Mouse (Mus musculus) right cerebral cortex, adult 2 months (tissue): ENCODE measurements around the gene Apol10b.
"Not testable (repeated sequence)": the region's sequence is repeated elsewhere in the genome, so short reads cannot be mapped to it uniquely, and the experiment has no call there.

Experiments
- DNase-seq, 2 experiments: peaks; one replicate each; pipeline ENCODE4 v3.0.0; 2021 to 2022; ENCODE audit warnings: low spot score in 2 of 2

Gene Apol10b

DNA sequence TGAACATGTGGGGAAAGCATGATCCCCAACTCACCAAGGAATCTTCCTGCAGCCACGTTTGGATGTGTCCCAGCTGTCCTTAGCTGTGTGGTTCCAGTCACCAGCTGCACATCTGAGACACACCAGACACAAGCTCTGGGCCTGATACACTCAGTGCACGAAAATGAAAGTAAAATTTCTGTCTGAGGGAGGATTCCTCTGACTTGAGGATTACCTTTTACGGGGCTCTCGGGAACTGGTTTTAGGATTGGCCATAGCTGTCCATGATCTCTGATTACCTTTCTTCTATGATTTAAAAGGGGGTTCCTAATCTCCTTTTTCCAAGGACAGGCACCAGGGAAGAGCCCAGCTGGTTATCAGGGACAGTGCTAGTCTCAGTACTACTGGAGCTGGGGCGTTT, at the start of gene Apol10b:
Gene Apol10b (minus strand): TSS at position 165 of the 400 bp plus-strand sequence.
- no peak for DNase-seq

- not testable (repeated sequence) for DNase-seq
These were observed 47.3 kb upstream of the Apol10b start, which contains the start of gene Apol11b for GRCm38 (mm10) chr15:77643176-77643575. Gene Apol11b (minus strand): TSS chr15:77643286.

GRCm38 (mm10) chr15:77629822-77630221, 33.9 kb upstream of the Apol10b start:
- DNase-seq = not testable (repeated sequence)

DNA sequence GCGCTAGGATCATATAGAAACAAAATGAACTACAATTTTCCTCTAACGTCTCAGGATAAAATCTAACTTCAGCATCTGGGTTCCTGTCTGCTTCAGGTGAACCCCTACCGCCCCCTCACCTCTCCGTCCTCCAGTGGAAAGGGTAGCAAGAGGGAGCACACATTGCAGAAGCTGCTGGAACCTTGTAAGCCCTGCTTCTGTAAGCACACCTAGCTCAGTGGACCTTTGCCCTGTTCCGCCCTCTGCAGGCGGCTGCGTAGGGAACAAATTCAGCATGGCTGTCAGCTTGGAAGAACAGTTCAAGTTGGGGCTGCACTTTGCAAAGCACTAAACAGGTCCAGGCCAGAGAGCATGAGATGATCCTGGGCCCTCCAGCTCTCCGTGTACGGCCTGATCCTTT, 32.7 kb upstream of the Apol10b start:
- DNase-seq = not testable (repeated sequence)

DNA sequence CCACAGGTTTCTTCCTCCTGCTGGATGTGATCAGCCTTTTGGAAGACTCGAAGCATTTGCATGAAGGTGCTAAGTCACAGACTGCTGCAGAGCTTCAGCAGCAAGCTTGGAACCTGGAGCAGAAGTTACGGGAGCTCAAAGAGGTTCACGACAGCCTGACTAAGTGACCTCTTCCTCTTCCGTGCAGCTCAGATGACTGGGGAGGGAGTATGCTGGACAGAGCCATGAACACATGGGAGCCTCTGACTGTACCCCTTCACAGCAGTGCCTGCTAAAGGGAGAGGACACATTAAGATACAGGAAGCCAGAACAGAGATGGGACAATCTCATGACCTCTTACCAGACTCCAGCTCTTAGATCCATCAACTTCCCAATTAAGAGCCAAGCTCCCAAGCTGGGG, 30.5 kb upstream of the Apol10b start:
- not testable (repeated sequence) for DNase-seq

GRCm38 (mm10) chr15:77624710-77625109, 28.8 kb upstream of the Apol10b start:
- no peak for DNase-seq

DNA sequence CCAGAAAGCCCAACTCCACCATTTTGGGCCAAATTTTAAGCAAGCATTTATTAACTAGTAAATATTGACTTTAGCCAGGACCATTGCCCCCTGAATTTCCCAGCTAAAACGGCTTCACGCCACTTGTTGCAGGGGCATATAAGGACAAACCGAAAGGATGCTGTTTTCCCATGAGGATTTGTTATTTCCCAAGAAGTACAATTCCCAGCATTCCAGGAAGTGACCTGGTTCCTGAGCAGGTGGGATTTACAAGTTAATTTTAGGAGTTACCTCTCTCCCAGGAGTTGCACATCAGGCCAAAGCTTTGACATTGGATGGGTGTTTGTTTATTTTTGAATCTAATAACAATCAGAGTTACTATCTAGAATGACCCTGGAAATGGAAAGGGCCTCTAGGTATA, 10.1 kb upstream of the Apol10b start:
- DNase-seq = no peak

GRCm38 (mm10) chr15:77598958-77599357, 3.0 kb upstream of the Apol10b start, which contains the start of gene Gm36245:
Gene Gm36245 (plus strand): TSS chr15:77599258.
- DNase-seq = no peak

- no peak for DNase-seq
These were observed 2.5 kb upstream of the Apol10b start for GRCm38 (mm10) chr15:77598429-77598828.

DNA sequence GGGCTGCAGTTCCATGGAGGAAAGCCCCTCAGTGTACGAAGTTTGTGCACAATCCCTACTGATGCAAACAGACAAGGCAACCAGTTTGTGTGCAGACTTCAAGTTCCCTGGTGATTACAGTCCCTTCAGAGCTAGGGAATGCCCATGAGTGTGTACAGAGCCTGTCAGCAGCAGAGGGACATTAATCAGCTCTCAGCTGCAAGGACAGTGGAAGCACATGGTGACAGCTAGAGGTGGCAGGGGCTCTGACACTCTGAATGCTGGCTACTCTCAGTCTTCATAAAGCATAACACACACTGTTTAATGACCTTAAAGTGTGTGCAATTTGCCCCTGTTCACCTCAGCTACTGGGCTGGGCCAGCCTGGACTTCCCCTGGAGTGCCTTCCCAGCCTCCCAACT, 2.4 kb downstream of the Apol10b start:
- DNase-seq = no peak

DNA sequence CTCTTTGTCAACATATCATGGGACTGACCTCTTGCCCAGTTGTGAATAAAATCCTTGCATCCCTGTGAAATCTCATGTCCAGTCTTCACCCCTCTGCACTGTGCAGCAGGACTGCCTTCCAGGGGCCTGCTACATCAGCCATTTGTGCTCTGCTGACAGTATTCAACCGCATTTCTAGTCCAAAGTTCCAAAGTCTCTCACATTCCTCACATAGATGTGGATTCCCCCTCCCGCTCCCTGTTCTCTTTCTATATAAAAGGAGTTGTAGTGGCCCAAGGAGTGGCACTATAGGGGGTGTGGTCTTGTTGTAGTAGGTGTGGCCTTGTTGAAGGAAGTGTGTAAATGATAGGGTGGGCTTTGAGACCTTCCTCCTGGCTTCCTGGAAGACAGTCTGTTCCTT, 5.0 kb downstream of the Apol10b start:
- DNase-seq = no peak

DNA sequence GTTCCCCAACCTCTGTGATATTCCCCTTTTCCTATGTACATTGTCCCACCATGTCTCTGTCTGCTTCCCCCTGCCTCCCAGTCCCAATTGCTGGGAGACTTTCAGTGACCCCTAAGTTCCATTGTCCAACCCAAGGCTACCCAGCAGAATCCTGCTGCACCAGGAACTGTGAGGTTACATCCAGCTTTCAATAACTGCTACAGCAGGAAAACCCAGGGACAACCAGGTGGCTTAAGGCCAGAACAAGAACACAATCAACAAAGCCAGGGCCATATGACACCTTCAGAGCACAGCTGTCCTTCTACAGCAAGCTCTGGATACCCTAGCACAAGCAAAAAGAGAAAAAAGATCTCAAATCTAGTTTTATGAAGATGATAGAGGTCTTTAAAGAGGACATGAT, 6.9 kb downstream of the Apol10b start:
- no peak for DNase-seq

GRCm38 (mm10) chr15:77587026-77587425, 8.9 kb downstream of the Apol10b start:
- DNase-seq = no peak

- DNase-seq = peak; percentile 4 to 13
These were observed 14.2 kb downstream of the Apol10b start for GRCm38 (mm10) chr15:77581681-77582080.

DNA sequence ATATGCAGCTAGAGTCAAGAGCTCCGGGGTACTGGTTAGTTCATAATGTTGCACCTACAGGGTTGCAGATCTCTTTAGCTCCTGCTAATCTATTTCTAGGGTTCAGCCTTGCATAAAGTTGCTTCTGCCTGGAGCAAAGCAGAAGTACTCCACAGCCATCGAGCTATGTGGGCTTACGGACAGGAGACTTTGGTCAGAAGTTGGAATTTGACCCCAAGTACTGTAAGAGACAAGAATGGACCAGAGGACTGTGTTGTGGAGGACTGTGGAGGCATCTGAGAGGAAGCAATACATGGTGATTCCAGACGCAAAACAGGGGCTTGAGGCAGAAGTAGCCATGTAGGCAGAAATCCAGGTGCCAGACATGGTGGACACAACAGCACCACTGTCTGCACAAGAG, 16.6 kb downstream of the Apol10b start:
- DNase-seq = no peak

GRCm38 (mm10) chr15:77578801-77579200, 17.1 kb downstream of the Apol10b start:
- DNase-seq = no peak

- no peak for DNase-seq
These were observed 32.7 kb downstream of the Apol10b start for GRCm38 (mm10) chr15:77563219-77563618.

DNA sequence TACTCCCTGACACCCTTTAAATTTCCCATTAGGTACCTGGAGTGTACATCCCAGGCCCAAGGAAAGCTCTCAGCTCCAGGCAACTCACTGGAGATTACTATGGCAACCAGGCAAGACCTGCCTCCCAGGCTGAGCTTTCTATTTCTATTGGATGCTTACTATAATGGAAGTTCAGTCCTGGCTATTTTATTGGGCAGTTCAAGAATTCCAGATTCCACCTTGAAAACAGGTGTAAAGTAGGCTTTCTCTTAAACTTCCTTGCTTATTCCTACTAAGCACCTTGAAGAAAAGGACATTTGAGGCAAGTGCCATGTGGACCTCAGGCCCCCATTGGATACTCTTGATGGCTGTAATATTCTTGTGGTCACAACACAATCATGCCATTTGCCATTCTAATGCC, 34.1 kb downstream of the Apol10b start, which contains the start of gene 1700025B11Rik:
Gene 1700025B11Rik (minus strand): TSS at position 101 of the 400 bp plus-strand sequence.
- no peak for DNase-seq

GRCm38 (mm10) chr15:77539221-77539620, 56.7 kb downstream of the Apol10b start:
- not testable (repeated sequence) for DNase-seq
